Mouse (Mus musculus): ENCODE measurements around the gene Anapc2. TPM values are rescaled to one million over a fixed set of nuclear protein-coding genes. Genes with fewer than 3 reads are reported as not detected.

Gene Anapc2
- polyA plus RNA-seq, 1 experiment from 2014 or later: 156 TPM

GRCm38 (mm10) chr2:25287927-25288649, 15.8 kb downstream of the Anapc2 start, which contains the start of gene Tmem210:
Gene Tmem210, plus strand, starts transcription at chr2:25288145.
- no peak within 1 kb of the TSS for H3K4me3 ChIP-seq
- H3K9me3 ChIP-seq: no peaks in the 10 kb centered on the region
- H3K4me1 ChIP-seq (replicated peaks): peaks cover 30% of the 10 kb centered on the region
- H3K36me3 ChIP-seq: peaks cover 34% of the 10 kb centered on the region
- 85% methylated on average over 6 of the region's 6 CpGs for WGBS
- peaks cover 61% of the 10 kb centered on the region for H3K27me3 ChIP-seq (ENCODE audit: insufficient read depth, poor library complexity, severe bottlenecking)
- DNase-seq (ENCODE audit: low spot score): no peak
- no peak within 1 kb of the TSS for H3K27ac ChIP-seq

- no peak for DNase-seq (ENCODE audit: low spot score)
- Histone ChIP-seq H3K27ac (no peak overlapping the region), H3K4me1 (replicated peaks) (peaks cover 30% of the 10 kb centered on the region), H3K27me3 (ENCODE audit: insufficient read depth, poor library complexity, severe bottlenecking) (peaks cover 69% of the 10 kb centered on the region), H3K4me3 (no peak overlapping the region), H3K9me3 (no peaks in the 10 kb centered on the region), H3K36me3 (peaks cover 26% of the 10 kb centered on the region)
- 87% methylated on average over 7 of the region's 7 CpGs for WGBS
Observed at GRCm38 (mm10) chr2:25288734-25289345, 16.6 kb downstream of the Anapc2 start.

- peak within 1 kb of the TSS; percentile 29 for H3K4me3 ChIP-seq
- 18% methylated on average over 11 of the region's 11 CpGs for WGBS
Observed at GRCm38 (mm10) chr2:25289651-25290050, 17.4 kb downstream of the Anapc2 start, which contains the start of gene Lrrc26. Gene Lrrc26, plus strand, starts transcription at chr2:25289915.

GRCm38 (mm10) chr2:25290101-25290815, 18.0 kb downstream of the Anapc2 start:
- H3K27ac ChIP-seq: no peak overlapping the region
- 2% methylated on average over 54 of the region's 54 CpGs for WGBS
- H3K27me3 ChIP-seq (ENCODE audit: insufficient read depth, poor library complexity, severe bottlenecking): peaks cover 81% of the 10 kb centered on the region
- no peaks in the 10 kb centered on the region for H3K9me3 ChIP-seq
- peak; percentile 18 for DNase-seq (ENCODE audit: low spot score)
- H3K36me3 ChIP-seq: peaks cover 12% of the 10 kb centered on the region
- peak overlapping the region; percentile 29 for H3K4me3 ChIP-seq
- peaks cover 30% of the 10 kb centered on the region for H3K4me1 ChIP-seq (replicated peaks)

More at GRCm38 (mm10) chr2:25289651-25290050, 17.4 kb downstream of the Anapc2 start, which contains the start of gene Lrrc26:
- Histone ChIP-seq H3K9me3 (no peaks in the 10 kb centered on the region), H3K27ac (no peak within 1 kb of the TSS), H3K4me1 (replicated peaks) (peaks cover 30% of the 10 kb centered on the region), H3K27me3 (ENCODE audit: insufficient read depth, poor library complexity, severe bottlenecking) (peaks cover 77% of the 10 kb centered on the region), H3K36me3 (peaks cover 18% of the 10 kb centered on the region)
- DNase-seq (ENCODE audit: low spot score): no peak

GRCm38 (mm10) chr2:25290816-25291130, 18.5 kb downstream of the Anapc2 start:
- WGBS: under 1% methylated on average over 18 of the region's 18 CpGs
- Histone ChIP-seq H3K36me3 (peaks cover 7% of the 10 kb centered on the region), H3K27me3 (ENCODE audit: insufficient read depth, poor library complexity, severe bottlenecking) (peaks cover 86% of the 10 kb centered on the region), H3K4me3 (peak overlapping the region; percentile 29), H3K4me1 (replicated peaks) (peaks cover 30% of the 10 kb centered on the region), H3K9me3 (no peaks in the 10 kb centered on the region), H3K27ac (no peak overlapping the region)
- DNase-seq (ENCODE audit: low spot score): peak; percentile 16

- Histone ChIP-seq H3K27me3 (ENCODE audit: insufficient read depth, poor library complexity, severe bottlenecking) (peaks cover 92% of the 10 kb centered on the region), H3K9me3 (no peaks in the 10 kb centered on the region), H3K27ac (no peak overlapping the region), H3K36me3 (peaks cover under 1% of the 10 kb centered on the region; the same call in 1 of the 2 replicates), H3K4me3 (peak overlapping the region; percentile 43), H3K4me1 (replicated peaks) (peaks cover 30% of the 10 kb centered on the region)
- peak; percentile 18 for DNase-seq (ENCODE audit: low spot score)
- 6% methylated on average over 32 of the region's 32 CpGs for WGBS
Observed at GRCm38 (mm10) chr2:25291184-25292053, 19.1 kb downstream of the Anapc2 start.

- Histone ChIP-seq H3K9me3 (no peaks in the 10 kb centered on the region), H3K27me3 (ENCODE audit: insufficient read depth, poor library complexity, severe bottlenecking) (peaks cover 97% of the 10 kb centered on the region), H3K36me3 (no peaks in the 10 kb centered on the region), H3K4me1 (replicated peaks) (peaks cover 28% of the 10 kb centered on the region), H3K4me3 (peak overlapping the region; percentile 43), H3K27ac (peak overlapping the region; percentile 62; the same call in 1 of the 2 replicates)
- whole genome bisulfite sequencing: 7% methylated on average over 43 of the region's 43 CpGs
- DNase-seq (ENCODE audit: low spot score): peak; percentile 21
Observed at GRCm38 (mm10) chr2:25292054-25292544, 19.8 kb downstream of the Anapc2 start.

GRCm38 (mm10) chr2:25292856-25293255, 20.6 kb downstream of the Anapc2 start:
- peak overlapping the region; percentile 43; the same call in 1 of the 2 replicates for H3K4me3 ChIP-seq
- 0% methylated on average over 1 of the region's 1 CpGs for WGBS
- peak; percentile 83 for DNase-seq (ENCODE audit: low spot score)
- H3K4me1 ChIP-seq (replicated peaks): peaks cover 27% of the 10 kb centered on the region
- no peaks in the 10 kb centered on the region for H3K9me3 ChIP-seq
- peaks cover 97% of the 10 kb centered on the region for H3K27me3 ChIP-seq (ENCODE audit: insufficient read depth, poor library complexity, severe bottlenecking)
- peak overlapping the region; percentile 62; the same call in 1 of the 2 replicates for H3K27ac ChIP-seq
- no peaks in the 10 kb centered on the region for H3K36me3 ChIP-seq

GRCm38 (mm10) chr2:25293706-25294105, 21.4 kb downstream of the Anapc2 start:
- Histone ChIP-seq H3K9me3 (no peaks in the 10 kb centered on the region), H3K36me3 (no peaks in the 10 kb centered on the region), H3K4me1 (replicated peaks) (peaks cover 27% of the 10 kb centered on the region), H3K27me3 (ENCODE audit: insufficient read depth, poor library complexity, severe bottlenecking) (peaks cover 94% of the 10 kb centered on the region), H3K27ac (no peak overlapping the region), H3K4me3 (no peak overlapping the region)
- WGBS: 74% methylated on average over 9 of the region's 9 CpGs
- no peak for DNase-seq (ENCODE audit: low spot score)

- no peak for DNase-seq (ENCODE audit: low spot score)
- WGBS: 77% methylated on average over 8 of the region's 8 CpGs
Observed at GRCm38 (mm10) chr2:25297093-25297492, 24.8 kb downstream of the Anapc2 start.

GRCm38 (mm10) chr2:25298046-25298445, 25.8 kb downstream of the Anapc2 start:
- H3K4me3 ChIP-seq: no peak overlapping the region
- no peaks in the 10 kb centered on the region; the same call in 1 of the 2 replicates for H3K4me1 ChIP-seq (replicated peaks)
- H3K9me3 ChIP-seq: no peaks in the 10 kb centered on the region
- peaks cover 64% of the 10 kb centered on the region for H3K27me3 ChIP-seq (ENCODE audit: insufficient read depth, poor library complexity, severe bottlenecking)
- H3K36me3 ChIP-seq: no peaks in the 10 kb centered on the region
- DNase-seq (ENCODE audit: low spot score): no peak
- 85% methylated on average over 10 of the region's 10 CpGs for WGBS
- H3K27ac ChIP-seq: no peak overlapping the region

More at GRCm38 (mm10) chr2:25297093-25297492, 24.8 kb downstream of the Anapc2 start:
- Histone ChIP-seq H3K4me1 (replicated peaks) (peaks cover 7% of the 10 kb centered on the region), H3K27me3 (ENCODE audit: insufficient read depth, poor library complexity, severe bottlenecking) (peaks cover 68% of the 10 kb centered on the region), H3K36me3 (no peaks in the 10 kb centered on the region), H3K27ac (no peak overlapping the region), H3K4me3 (no peak overlapping the region), H3K9me3 (no peaks in the 10 kb centered on the region)

GRCm38 (mm10) chr2:25303452-25303851, 31.2 kb downstream of the Anapc2 start:
- DNase-seq (ENCODE audit: low spot score): no peak
- H3K9me3 ChIP-seq: no peaks in the 10 kb centered on the region
- no peak overlapping the region for H3K27ac ChIP-seq
- peaks cover 17% of the 10 kb centered on the region for H3K4me1 ChIP-seq (replicated peaks)
- H3K4me3 ChIP-seq: no peak overlapping the region
- 68% methylated on average over 3 of the region's 3 CpGs for WGBS
- H3K27me3 ChIP-seq (ENCODE audit: insufficient read depth, poor library complexity, severe bottlenecking): peaks cover 67% of the 10 kb centered on the region
- no peaks in the 10 kb centered on the region for H3K36me3 ChIP-seq
